Mouse (Mus musculus) hematopoietic multipotent progenitor cell, adult 10-12 weeks (in vitro differentiated cells): ENCODE measurements around the gene Olfr47. TPM values are rescaled to one million over a fixed set of nuclear protein-coding genes. Genes with fewer than 3 reads are reported as not detected.

ENCODE experiments used
- polyA plus RNA-seq: library from polyadenylated mRNA; stranded (reverse); fragments of >175 nt; gene quantifications from 2 replicates; pipeline ENCODE4 v1.2.3, GENCODE M21; 2012; ENCODE audit warnings: low replicate concordance

Olfr47 gene
- polyA plus RNA-seq: not detected in 2 replicates

DNA sequence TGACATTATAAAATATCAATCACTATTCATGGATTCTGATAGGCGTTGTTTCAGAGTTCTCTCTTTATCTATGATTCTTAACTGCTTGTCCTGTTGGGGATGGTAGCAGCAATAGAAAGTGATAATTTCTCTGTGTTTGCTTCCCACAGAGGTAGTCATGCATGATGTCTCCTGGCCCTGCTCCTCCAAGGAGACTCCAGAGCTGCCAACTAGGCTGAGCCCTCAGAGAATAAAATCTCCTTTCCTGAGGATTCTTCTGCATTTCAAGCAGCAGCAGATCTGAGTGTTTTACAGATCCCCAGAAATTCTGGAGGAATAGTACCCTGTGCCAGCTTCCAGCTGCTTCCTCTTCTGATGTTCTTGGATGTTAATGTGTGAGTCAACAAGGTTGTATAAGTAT, at the start of gene Olfr47:
TSS of gene Olfr47 (plus strand) at position 275 of the 400 bp plus-strand sequence.

DNA sequence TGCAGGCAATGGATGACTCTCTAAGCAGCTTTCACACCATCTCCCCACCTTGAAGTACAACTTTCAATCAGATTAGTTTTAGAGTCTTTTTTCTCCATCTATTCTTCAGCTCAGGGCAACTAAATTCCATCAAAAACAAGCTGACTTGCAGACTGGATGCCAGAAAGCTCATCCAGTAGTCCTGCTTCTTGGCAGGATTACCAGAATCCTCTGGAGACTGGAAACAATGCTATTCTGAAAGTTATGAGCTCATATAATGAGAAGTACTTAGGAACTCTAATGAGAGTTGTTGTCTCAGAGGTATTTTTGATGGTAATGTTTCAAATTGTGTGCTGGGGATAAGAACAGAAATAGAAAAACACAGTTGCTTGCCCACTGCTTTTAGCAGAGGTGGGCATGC, 34.5 kb upstream of the Olfr47 start, which contains the start of gene Olfr435:
TSS of gene Olfr435 (plus strand) at position 366 of the 400 bp plus-strand sequence.

DNA sequence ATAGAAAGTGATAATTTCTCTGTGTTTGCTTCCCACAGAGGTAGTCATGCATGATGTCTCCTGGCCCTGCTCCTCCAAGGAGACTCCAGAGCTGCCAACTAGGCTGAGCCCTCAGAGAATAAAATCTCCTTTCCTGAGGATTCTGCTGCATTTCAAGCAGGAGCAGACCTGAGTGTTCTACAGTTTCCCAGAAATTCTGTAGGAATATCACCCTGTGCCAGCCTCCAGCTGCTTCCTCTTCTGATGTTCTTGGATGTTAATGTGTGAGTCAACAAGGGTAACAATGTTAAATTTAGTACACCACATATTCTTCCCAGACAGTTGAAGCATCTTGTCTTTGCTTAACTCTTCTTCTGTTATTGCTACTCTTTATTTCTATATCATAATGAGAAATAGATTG, 18.5 kb upstream of the Olfr47 start, which contains the start of gene Olfr434:
TSS of gene Olfr434 (plus strand) at position 149 of the 400 bp plus-strand sequence.

DNA sequence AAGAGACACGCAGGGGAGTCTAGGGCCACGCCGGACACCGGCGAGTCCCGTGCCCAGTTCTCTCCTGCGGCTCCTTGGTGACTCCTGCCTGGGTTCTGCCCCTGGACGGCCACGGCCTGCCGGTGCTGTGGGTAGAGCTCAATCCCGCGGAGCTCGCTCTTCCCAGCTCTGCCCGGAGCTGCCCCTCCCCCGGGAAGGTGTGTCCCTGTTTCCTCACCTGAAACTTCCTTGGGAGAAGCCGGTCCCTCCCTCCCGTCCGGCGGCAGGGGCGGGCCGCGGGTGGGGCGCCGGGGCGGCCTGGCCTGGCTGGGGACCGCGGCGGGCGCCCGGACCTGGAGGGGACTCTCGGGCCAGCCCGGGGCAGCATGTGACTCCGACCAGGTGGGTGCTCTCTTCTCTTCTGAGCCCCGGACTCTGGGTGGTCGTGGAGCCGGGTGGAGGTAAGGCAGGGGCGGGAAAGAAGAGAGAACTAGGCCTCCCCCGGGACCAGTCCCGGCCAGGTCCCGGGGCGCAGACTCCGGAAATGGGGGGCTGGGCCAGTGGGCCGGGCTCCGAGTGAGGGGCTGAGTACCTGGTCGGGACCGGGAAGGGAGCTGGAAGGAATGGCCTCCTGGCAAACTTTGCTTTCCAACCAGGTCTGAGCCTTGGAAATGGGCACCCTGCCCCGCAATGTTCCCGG, 34.2 kb downstream of the Olfr47 start, which contains the start of gene Arhgef5:
TSS of gene Arhgef5 (plus strand) at position 220 of the 679 bp plus-strand sequence.

Other genes with a start within 250 kb of the Olfr47 start
- not detected in 2 replicates for gene Olfr441, start 125.2 kb upstream of the Olfr47 start, polyA plus RNA-seq
- gene Olfr237-ps1, start 85.0 kb upstream of the Olfr47 start, polyA plus RNA-seq: not detected in 2 replicates
- gene Olfr437, start 68.2 kb upstream of the Olfr47 start, polyA plus RNA-seq: not detected in 2 replicates
- gene Olfr13, start 59.4 kb upstream of the Olfr47 start, polyA plus RNA-seq: not detected in 2 replicates
- gene Olfr435, start 34.4 kb upstream of the Olfr47 start, polyA plus RNA-seq: not detected in 2 replicates
- gene Olfr434, start 18.5 kb upstream of the Olfr47 start, polyA plus RNA-seq: not detected in 2 replicates
- 0.17 and 0.29 TPM in 2 replicates for gene Arhgef5, start 34.1 kb downstream of the Olfr47 start, polyA plus RNA-seq
- not detected in 2 replicates for gene Nobox, start 78.0 kb downstream of the Olfr47 start, polyA plus RNA-seq